Mouse (Mus musculus): ENCODE data around the gene Slc13a5.

Gene Slc13a5

DNA sequence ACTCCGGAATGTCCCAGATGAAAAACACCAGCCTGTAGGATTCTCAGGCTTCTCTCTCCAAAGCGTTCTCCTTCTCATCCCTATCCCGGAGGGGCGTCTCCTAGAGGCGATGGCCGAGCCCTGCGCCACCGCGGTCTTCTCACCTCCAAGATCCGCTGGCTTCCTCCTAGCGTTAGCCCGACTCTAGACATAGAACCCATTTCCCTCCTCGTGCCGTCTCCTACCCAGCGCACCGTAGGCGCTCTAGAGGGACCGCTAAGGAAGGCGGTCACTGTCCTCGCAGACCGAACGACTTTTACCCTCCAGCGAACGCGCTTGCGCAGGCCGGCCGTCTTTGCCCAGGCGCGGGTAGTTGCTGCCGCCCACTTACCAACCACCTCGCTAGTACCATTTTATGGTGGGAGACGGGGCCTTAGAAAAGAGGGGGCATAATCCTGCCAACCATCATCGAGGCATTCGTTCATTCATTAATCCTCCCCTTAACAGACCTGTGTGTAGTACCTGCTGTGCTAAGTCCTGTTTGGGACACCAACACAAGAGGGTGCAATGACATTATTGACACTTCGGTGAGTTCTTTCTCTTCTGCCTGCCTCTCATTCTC is at the start of gene Slc13a5:
Gene Slc13a5, minus strand, starts transcription at position 263 of the 601 bp plus-strand sequence.
- no peak for DNase-seq (ENCODE audit: low spot score)

DNA sequence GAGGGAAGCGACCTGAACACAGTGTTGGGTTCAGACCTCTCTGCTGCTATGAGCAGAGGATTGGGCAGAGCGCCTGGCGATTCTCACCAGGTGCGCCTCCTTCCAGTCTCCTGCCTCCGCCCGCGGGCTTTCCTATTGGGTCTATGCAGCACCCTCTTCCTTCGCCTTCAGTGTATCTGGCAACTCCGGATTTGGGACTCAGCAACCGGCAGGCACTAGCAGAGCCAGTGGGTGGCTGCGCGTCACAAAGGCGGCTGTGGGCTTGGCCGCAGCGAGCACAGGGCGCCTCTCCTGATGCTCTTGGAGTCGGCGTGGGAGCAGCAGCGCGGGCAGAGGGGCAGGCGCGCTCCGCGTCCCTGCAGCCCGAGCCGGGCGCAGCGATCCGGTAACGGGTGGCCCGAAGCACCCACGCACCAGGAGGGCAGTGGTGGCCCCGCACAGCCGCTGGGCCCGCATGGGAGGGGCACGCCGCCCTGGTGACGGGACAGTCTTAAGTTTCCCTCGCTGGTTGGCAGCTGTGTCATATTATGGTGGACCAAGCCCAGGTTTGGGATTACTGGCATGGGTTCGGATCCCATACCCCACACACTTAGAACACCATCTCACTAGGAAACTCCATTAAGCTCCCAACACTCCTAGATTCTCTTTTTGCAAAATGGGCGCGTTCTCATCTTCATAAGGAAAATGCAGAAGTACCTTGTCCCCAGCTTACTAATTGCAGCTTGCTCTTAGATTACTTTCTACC is 47.3 kb upstream of the Slc13a5 start, which contains the start of gene Fbxo39:
Gene Fbxo39, plus strand, starts transcription at position 294 of the 745 bp plus-strand sequence.
- no peak for DNase-seq (ENCODE audit: low spot score)

DNA sequence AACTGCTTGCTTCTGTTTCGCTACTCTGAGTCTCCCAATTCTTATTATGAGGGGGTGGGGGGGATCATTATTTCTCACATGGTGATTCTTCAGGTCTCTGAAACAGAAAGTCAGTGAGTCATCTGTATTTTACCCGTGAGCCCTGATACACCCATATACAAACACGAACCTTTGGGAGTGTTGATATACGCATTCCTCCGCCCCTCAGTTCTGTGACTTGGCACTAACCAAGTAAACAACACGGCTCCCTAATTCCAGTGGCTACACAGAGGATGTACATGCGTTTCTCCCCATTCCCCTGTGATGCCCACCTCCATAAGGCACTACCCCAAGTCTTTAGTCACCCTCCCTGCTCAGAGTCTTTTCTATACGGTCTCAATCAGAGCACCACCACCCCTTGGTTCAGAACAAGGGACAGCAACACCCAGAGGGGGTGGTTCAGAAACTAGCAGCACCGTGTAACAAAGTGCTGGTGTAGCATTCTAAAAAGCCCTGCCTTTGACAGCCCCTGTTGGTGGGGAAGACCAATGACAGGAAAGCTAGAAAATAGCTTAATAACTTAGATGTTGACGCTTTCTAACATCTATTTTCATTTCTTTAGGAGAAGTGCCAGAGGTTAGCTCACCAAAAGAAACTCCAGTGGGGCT is 44.5 kb upstream of the Slc13a5 start:
- no peak for DNase-seq (ENCODE audit: low spot score)

DNA sequence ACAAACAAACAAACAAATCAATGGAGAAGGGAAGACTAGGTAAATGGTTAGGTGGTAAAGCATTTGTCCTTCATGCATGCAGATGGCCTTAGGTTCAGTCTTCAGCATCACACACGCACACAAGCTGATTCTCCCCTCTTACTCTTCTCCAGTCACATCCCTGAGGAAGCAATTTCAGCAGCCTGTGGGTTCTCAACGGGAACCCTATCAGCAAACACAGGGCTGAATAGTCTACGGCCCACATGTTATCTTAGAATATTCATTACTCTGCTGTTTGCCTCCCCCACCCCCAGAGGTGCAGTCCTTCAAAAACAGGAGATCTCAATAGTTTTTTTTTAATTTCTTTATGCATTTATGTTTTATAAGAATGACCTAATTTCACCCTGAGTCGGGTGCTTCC is 43.5 kb upstream of the Slc13a5 start:
- no peak for DNase-seq (ENCODE audit: low spot score)

DNA sequence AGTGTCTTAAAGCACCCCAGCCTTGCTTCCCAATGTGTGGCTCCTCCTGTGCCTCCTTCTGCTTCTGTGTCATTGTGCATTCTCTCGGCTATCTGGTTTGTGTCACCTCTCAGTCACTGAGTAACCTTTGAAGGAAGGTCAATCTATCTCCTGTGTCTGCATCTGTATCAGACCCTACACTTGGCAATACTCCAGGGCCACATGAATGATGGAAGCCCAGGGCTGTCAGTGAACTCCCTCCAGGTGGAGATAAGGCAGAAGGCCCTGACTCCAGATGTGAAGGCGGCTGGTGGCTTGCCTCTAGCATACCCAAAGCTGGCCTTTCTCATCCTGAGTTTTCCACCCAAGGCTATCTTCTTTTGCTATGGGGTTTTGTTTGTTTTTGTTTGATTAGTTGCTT is 42.0 kb upstream of the Slc13a5 start:
- DNase-seq (ENCODE audit: low spot score), result no peak

DNA sequence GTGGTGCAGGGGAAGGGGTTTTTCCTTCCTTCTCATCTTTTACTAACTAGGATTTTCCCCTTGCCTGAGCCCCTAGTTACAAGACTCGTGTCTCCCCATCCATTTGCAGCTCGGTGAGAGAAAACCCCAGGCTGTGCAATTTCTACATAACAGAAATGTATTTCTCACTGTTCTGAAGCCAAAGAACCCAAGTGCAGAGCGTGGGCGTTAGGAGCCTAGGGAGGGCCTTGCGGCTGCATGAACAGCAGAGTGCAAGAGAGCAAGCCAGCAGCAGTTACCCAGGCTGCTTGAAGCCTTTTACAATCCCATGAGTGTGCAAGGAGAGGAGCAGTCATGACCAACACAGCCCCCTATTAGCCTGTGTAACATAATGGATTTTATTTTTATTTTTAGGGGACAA is 40.4 kb upstream of the Slc13a5 start:
- DNase-seq (ENCODE audit: low spot score), result no peak

DNA sequence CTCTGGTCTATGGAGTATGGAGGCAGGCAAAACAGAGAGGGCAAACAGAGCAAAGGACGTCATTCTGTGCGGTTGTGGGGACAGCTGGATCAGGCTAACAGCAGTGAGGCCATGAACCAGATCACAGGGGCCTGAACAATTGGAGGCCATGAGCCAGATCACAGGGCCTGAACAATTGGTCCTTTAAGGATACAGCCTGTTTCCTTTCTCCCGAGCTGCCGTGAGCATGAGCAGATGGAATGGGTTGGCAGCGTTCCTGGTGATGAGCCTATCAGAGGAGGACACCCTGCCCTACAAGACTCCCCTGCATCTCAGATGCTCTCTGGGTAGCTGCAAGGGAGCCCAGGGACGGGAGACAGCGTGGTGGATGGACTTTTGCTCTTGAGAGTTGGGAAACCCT is 35.2 kb upstream of the Slc13a5 start:
- DNase-seq (ENCODE audit: low spot score), result no peak

DNA sequence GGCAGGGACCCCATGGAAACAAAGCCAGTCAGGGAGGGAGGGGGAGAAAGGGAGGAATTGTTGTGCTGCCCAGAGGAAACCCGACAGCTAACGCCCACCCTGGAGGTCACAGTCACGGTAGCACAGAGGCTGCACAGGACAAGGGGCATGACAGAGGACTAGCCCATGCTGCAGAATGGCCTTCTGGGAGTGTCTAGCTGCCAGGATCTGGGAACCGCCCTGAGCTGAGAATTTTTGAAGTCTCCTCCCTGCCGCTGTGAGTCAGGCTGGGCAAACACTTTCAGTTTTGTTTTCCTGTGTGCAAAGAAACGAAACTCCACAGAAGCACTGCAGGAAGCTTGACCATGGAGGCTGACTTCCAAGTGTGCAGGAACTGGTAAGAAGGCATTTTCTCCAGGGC is 34.3 kb upstream of the Slc13a5 start, which contains the start of gene Xaf1:
Gene Xaf1, plus strand, starts transcription at position 296 of the 400 bp plus-strand sequence.
- peak; percentile 15 for DNase-seq (ENCODE audit: low spot score)

DNA sequence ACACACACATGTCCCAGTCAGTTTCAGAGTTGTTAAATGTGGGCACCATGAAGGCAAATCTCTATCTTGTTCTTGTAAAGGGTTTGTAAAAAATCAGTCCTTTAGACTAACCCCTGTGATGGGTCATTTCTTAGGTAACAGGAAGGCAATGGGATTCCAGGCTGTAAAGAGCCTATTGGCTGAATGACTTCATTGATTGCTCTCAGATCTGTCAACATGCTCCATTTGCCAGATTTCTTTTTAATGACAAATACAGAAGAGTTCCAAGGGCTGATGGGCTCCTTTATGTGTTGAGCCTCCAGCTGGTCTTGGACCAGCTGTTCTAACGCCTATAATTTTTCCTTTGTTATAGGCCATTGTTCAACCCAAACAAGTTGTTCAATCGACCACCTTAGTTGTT is 26.1 kb upstream of the Slc13a5 start:
- DNase-seq (ENCODE audit: low spot score), result no peak

DNA sequence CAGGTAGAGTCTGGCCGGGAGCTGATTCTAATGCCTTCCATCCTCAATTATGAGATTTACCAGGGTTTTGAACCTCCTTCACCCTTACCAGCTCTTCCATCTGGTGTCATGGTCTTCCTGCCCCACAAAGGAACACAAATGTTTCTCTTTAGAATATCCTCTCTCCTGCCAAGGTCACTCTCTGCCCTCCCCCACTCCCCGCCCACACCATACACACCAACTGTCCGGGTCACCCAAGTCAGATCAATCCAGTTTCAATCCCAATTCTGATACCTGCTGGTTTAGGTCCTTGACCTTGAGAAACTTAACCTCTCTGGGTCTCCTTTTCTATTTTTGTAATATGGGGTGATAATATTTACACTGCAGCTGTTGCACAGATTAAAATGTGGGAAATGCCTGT is 20.5 kb upstream of the Slc13a5 start:
- no peak for DNase-seq (ENCODE audit: low spot score)

DNA sequence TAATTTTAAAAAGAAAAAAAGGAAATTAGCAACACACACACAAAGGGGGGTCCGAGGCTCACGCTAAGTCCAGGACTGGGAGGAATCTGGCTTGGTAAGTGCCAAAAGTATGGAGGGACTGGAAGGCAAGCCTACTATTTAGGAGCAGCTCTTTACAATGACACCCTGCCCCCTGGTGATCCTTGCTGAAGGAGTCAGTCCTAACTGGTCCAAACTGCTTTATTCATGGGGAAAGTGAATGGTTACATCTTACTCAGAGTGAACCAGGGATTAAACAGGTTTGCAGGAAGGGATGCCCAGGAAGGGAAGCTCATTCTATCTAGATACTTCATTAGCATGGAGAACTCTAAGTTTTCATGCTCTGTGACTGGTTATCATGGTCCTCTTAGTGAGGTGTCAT is 20.1 kb upstream of the Slc13a5 start:
- DNase-seq (ENCODE audit: low spot score), result no peak

DNA sequence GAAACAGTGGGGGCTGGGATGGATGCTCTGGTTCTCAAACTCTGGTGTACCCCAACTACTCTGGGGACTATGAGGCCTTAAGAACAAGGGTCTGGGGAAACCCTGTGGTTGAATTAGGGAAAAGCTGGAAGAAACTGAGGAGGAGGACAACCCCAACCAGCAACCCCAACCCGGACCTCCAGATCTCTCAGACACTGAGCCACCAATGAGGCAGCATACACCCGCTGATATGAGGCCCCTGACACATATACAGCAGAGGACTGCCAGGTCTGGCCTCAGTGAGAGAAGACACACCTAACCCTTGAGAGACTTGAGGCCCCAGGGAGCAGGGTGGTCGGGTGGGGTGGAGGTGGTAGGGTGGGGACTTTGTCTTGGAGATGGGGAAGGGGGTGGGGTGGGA is 19.6 kb upstream of the Slc13a5 start:
- no peak for DNase-seq (ENCODE audit: low spot score)

DNA sequence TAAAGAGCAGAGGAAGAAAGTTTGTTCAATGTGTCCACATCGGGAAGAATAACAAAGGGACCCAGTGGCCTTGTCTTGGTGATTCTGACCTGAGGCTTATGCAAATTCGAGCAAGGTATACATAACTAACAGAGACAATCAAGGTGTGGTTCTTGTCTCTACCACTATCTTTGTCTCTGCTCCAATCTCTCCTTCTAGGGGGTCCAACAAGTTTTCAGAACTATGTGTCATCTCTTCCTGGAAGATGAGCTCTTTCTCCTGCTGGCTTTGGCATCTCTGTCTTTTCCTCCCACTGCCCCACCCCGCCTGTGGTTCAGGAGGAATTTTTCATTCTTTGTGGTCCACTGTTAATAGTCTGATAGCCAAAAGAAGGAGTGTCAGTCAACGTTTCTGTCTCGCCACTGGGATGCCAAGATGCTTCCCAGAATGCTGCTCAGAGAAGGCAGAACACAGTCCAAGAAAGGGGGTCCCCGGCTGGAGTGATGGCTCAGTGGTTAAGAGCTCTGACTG is 19.0 kb upstream of the Slc13a5 start:
- no peak for DNase-seq (ENCODE audit: low spot score)

DNA sequence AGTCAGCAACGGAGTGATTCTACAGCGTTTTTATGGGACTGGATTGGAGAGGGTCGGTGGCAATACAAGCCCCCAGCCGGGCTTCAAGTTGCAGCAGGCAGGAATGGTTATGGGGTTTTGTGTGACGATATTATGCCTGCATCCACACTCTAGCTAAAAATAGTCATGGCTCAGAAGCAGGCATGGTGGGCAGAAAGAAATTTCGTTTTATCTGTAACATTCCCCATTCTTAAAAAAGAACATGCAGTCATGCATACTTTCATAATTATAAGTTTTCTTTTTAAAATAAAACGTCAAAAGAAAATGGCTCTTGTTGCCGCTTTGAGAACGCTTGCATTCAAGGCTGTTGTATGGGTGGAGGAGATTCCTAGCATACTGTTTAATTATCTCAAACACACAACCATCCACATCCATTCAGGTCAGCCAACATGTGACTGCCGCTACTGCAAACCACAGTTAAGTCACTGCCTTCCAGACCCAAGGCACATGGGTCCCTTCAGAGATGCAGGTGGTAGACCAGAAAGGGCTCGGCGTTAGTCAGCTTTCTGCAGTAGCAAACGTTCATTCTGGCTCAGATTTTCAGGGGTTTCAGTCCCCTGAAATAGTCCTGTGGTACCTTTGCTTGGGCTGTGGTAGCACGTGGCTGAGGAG is 17.6 kb upstream of the Slc13a5 start:
- DNase-seq (ENCODE audit: low spot score), result no peak

DNA sequence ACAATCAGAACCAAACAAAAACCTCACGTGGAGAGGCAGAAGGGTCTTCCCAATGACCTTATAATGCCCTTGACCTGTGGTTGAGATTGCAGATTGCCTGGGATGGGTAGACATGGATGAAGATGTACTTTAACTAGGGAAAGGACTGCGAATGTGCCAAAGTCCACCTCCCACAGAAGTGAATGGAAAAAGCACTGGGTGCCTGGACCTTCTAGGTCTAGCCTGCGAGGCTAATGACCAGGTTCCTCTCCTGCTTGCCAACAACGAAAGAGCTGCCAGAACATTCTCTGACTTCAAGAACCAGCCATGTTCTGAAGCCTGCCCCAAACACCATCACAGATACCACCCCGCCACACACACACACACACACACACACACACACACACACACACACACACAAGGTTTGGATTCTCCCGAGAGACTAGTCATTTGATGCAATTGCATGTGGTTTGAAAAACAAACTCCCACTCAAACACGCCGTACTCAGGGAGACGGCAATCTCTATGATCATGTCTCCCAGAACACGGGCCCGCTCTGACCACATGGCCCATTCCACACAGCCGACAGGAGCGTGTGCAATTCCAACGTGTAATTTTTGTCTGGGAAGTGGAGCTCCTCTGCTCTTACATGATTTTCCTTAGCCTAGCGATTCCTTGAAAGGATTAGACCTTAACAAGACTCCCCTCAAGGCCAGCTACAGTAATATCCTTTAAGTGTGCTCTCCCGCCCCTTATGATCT is 16.6 kb upstream of the Slc13a5 start:
- no peak for DNase-seq (ENCODE audit: low spot score)

DNA sequence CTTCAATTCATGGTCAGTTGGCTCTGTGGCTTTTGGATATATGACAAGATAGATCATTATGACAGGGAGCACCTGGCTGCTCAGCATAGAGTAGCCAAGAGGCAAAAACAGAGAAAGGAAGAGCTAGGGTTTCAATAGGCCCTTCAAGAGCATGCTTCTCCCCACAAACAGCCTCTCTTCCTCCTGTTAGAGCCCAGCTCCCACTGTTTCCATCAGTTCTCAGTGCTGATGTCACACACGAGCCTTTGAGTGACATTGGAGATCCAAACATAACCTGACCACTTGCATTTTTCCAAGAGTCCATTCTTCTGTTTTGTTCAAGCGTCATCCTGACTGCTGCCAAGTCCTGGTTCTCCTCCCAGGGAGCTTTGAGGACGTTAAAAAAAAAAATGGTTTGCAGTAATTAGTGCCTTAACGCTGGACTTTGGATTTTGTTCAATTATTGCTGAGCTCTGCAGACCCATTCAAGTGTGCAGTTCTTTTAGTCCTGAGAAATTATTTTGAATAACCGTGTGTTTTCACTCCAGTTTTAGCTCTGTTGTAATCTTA is 14.9 kb upstream of the Slc13a5 start:
- DNase-seq (ENCODE audit: low spot score), result no peak

DNA sequence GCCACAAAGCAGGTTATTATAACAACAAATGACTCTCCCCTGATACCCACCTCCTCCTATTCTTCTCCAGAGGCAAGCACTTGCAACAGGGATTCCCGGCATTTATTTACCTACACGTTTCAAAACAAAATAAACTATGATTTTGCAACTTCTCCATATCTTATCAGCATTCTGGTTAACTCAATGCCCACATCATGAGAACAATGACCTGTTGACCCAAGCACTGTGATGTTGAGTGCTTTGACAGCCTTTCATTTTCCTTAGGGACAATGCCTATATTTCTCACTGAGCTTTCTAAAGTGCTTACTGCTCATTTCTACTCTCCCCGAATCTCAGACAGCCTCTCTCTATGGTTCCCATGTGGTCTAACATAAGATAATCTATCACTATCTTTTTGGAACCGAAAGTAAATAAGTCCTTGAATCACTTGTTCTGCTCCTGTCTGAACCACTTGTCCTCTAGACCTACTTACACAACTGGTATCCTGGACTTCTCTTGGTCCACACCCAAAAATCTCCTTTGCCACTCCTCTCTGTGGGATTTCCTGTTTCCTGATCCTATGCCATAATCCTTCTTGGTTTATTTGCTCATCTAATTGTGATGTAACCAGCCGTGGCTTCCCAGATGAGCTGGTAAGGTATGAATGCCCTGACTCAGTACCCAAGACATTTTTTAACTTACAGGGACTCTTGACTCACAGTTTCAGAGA is 14.3 kb upstream of the Slc13a5 start:
- no peak for DNase-seq (ENCODE audit: low spot score)

DNA sequence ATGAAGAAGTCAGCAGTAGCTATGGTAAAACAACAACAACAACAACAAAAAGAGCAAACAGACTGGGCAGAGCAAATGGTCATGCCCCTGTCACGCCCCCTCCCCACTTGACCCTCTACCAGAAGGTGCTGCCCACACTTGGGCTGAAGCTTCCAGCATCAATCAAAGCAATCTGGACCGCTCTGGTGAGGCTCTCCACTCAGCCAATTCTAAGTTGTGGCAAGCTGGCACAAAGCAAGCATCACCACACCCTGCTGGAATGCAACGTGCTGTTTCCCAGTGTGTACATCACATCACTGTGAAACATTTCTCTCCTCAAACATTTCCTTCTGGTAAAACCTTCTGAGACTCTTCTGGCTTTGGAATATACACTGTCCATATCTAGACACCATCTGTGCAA is 6.3 kb upstream of the Slc13a5 start:
- DNase-seq (ENCODE audit: low spot score), result no peak

DNA sequence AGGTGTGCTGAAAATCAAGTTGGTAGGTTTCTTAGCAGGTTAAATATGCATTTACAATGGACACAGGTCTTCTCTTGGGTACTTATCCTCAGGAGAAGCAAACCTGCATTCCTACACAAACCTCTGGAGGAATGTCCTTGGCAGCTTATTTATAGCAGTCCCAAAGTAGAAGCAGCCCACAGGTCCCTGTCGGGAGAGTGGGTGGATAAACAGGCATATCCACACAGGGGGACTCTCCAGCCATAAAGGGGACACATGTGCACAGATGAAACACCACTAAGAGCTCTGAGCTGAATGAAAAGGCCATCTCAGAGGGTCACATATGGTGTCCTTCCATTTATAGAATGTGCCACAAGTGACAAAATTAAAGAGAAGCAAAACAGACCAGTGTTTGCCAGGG is 4.7 kb upstream of the Slc13a5 start:
- no peak for DNase-seq (ENCODE audit: low spot score)

DNA sequence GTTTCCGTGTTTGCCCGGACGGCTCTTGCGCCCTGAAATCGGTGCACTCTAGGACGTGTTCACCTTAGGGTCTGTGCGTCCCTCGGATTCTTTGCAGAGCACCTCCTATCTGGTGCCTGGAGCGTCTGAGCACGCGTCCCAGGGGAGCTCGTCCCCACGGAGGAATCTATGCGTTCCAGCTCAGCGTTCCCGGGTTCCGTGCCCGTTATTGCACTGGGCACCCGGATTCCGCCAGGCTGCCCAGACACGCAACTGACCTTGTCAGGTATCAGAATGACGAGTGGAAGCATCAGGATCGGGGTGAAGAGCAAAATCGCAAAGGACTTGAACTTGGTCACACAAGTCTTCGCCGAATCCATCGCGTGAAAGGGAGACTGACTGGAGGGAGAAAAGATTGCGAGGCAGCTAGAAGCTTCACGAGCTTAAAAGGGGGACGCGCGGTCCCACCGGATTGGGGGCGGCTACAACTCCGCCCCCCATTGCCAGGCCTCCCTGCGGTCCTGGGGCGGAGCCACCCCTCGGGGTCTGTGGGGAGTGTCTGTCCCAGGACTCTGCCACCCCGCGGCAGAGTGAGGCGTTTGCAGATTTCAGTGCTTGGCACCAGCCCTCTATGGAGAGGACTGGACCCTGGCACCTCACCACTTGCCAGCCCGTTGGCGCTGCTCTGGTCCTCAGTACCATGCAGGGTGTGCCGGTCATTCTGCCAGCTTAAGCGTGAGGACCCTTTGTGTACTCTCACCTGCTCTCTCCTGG is 639 bp downstream of the Slc13a5 start:
- peak; percentile 38 for DNase-seq (ENCODE audit: low spot score)
